Mouse (Mus musculus): ENCODE data around the gene Olfr1315-ps1.

Olfr1315-ps1 gene

DNA sequence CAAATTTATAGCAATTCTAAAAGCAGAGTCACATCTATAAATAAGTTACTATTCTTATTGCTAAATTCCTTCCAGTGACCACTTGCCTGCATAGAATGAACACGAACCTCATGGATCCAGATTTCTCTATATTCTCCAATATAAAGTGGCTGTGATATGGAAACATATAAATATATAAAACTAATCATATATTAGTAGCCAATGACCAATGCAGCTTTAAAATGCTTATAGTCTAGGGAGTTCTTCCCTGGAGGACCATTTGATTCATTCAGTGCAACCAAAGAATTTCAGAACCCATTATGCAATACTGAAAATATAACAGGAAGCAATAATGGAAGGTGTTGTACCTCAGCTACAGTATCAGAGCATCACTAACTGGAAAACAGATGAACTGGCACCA is at the start of gene Olfr1315-ps1:
TSS of gene Olfr1315-ps1 (minus strand) at position 101 of the 400 bp plus-strand sequence.
- no peak for DNase-seq

DNA sequence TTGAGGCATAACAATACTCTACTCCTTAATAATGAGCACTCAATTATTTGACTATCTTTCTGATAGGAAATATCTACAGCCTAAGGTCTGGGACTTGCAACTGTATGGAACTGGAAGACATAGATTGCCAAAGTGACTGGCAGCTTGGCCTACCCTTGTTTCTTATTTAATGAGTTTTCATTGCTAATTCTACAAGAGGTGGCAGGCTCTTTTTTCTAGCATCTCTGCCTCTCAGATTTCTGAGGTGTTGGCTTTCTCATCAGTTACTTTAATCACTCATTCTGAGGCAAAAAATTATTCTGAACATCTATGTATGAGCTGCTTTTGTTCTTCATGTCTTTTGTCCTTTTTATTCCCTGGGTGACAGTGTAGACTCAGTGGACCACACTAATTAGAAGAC is 38.7 kb upstream of the Olfr1315-ps1 start, which contains the start of gene Olfr1318:
TSS of gene Olfr1318 (plus strand) at position 301 of the 400 bp plus-strand sequence.
- DNase-seq: no peak

DNA sequence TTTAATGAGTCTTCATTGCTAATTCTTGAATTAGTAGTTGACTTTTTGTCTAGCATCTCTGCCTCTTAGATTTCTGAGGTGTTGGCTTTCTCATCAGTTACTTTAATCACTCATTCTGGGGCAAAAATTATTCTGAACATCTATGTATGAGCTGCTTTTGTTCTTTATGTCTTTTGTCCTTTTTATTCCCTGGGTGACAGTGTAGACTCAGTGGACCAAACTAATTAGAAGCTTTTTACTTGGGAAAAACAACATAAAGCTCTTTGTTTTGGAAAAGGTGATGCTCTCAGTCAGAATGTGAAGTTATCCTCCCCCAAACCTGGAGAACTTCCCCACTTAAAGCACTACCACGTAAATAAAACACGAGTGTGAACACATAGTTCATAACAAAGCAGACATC is 24.8 kb upstream of the Olfr1315-ps1 start, which contains the start of gene Olfr1317:
TSS of gene Olfr1317 (plus strand) at position 301 of the 400 bp plus-strand sequence.
- DNase-seq: no peak

DNA sequence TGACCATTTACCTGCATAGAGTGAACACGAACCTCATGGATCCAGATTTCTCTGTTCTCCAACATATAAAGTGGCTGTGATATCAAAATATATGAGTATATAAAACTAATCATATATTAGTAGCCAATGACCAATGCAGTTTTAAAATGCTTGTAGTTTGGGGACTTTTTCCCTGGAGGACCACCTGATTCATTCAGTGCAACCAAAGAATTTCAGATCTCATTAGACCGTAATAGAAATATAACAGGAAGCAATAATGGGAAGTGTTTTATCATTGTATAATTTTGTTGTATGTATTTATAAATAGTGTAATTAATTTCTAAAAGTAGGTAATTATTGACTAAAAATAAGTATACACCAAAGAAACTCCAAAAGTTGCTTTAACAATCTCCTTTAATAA is 19.6 kb upstream of the Olfr1315-ps1 start, which contains the start of gene Olfr1316:
TSS of gene Olfr1316 (minus strand) at position 101 of the 400 bp plus-strand sequence.
- no peak for DNase-seq

DNA sequence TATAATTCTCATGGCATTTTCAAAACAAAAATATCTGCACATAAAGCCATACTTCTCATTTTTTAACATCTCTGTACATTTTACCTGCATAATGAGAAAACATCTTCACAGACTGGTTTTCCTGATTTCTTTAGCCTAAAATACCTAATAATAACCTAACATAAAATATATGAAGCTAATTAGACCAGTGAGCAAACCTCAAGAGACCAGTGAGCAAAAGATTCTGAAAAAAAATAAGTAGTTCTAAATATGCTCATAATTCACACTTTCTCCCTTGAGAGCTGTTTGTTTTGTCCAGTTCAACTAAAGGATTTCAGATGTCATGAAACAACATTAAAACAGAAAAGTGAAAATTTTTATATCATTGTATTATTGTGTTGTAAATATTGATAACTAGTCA is 18.6 kb downstream of the Olfr1315-ps1 start, which contains the start of gene Olfr1314:
TSS of gene Olfr1314 (minus strand) at position 101 of the 400 bp plus-strand sequence.
- no peak for DNase-seq

DNA sequence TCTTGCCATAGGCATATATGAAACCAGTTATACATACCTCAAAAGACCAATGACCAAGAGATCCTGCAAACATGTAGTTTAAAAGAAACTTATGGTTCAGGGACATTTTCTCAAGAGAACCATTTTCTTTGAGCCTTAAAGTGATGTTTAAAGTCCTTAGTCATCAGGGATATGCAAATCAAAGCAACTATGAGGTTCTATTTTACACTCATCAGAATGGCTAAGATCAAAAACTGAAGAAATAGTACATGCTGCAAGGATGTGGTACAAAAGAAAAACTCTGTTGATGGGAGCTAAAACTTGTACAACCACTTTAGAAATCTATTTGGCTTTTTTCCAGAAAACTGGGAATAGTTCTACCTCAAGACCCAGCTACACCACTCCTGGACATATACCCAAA is 37.5 kb downstream of the Olfr1315-ps1 start, which contains the start of gene Olfr1313:
TSS of gene Olfr1313 (minus strand) at position 101 of the 400 bp plus-strand sequence.
- no peak for DNase-seq

Measured in kidney, adult 8-10 months (tissue).